Mouse (Mus musculus) CD4-positive naive resting alpha-beta T cell, adult 57 days (primary cell): Measurements from ENCODE around the gene Pecr. TPM values are rescaled to one million over a fixed set of nuclear protein-coding genes. Genes with fewer than 3 reads are reported as not detected.

ENCODE experiments used
- total RNA-seq: library from RNA; stranded (reverse); gene quantifications from one replicate; pipeline ENCODE4 v1.2.4, GENCODE M21; 2023

Gene Pecr
- total RNA-seq: 2.1 TPM

GRCm38 (mm10) chr1:72283992-72284485 lies at the start of gene Pecr, which contains the start of gene Tmem169:
Pecr (minus strand) TSS chr1:72284314.
Tmem169 (plus strand) TSS chr1:72284369.

GRCm38 (mm10) chr1:72307317-72307798 lies 23.2 kb upstream of the Pecr start, which contains the start of gene Xrcc5:
Xrcc5 (plus strand) TSS chr1:72307421.

GRCm38 (mm10) chr1:72211701-72212699 lies 72.1 kb downstream of the Pecr start, which contains the start of gene Mreg:
Mreg (minus strand) TSS chr1:72212307.

Other genes with a start within 250 kb of the Pecr start
- not detected for gene Mreg, start 72.0 kb downstream of the Pecr start, total RNA-seq
- gene Tmem169, start 55 bp upstream of the Pecr start, total RNA-seq: 0.35 TPM
- 25.3 TPM for gene Xrcc5, start 23.1 kb upstream of the Pecr start, total RNA-seq